Mouse (Mus musculus): ENCODE measurements around the gene Procr.

Gene Procr

DNA sequence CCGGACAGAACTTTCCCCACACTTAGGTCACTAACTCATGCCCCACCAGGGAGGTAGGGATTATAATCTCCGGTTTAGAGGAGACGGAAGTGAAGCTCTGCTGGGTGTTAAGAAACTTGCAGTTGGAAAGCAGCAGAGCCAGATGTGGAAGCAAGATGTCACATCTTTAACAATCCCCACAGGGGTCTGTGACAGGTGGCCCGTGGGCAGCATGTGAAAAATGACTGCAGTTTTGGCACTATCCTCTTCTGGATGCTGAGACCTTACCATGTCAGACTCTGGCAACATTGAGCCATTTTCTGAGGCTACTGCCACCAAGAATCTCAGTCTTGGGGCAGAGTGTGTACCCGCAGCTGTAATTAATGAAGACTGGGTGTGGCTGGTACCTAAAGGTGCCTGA, 53.1 kb downstream of the Procr start:
- DNase-seq (ENCODE audit: low read depth, low spot score): no peak
